32 mouse cellular contexts compared by ENCODE assay signal in genomic region chr7:80346173-80346572, GRCm38 (mm10).
"Had no signal": no experiment of that assay in that cellular context is flagged by ENCODE, and none has a peak within 500 bp of the region (broad histone marks: within the 10 kb centered on the region; RNA-seq: fewer than 3 reads in every experiment).

No protein-coding gene starts in this region.

- H3K9ac ChIP-seq: heart, embryonic 12.5 days; heart, embryonic 13.5 days; heart, embryonic 15.5 days; hindbrain, embryonic 12.5 days; hindbrain, embryonic 13.5 days; hindbrain, embryonic 14.5 days; hindbrain, embryonic 15.5 days; intestine, embryonic 15.5 days; kidney, embryonic 15.5 days had no signal

- H3K4me2 ChIP-seq: heart, embryonic 11.5 days; heart, embryonic 12.5 days; heart, embryonic 13.5 days; heart, embryonic 15.5 days; hindbrain, embryonic 12.5 days; hindbrain, embryonic 13.5 days; hindbrain, embryonic 14.5 days; hindbrain, embryonic 15.5 days; intestine, embryonic 15.5 days; kidney, embryonic 15.5 days had no signal

- ATAC-seq: hindbrain, embryonic 16.5 days; hindbrain, postnatal 0 days; inflammation-experienced regulatory T-cells, adult 6 months; intestine, embryonic 15.5 days; intestine, embryonic 16.5 days; intestine, postnatal 0 days had no signal

- H3K4me3 ChIP-seq: heart, embryonic 12.5 days; heart, embryonic 13.5 days; heart, embryonic 15.5 days; hindbrain, embryonic 10.5 days; hindbrain, embryonic 12.5 days; hindbrain, embryonic 13.5 days; hindbrain, embryonic 15.5 days; intestine, embryonic 15.5 days; kidney, embryonic 15.5 days; layer of hippocampus, adult 2 months; left cerebral cortex, adult 2 months had no signal

- H3K9me3 ChIP-seq: heart, embryonic 13.5 days; heart, embryonic 15.5 days; hindbrain, embryonic 12.5 days; hindbrain, embryonic 13.5 days; hindbrain, embryonic 15.5 days; intestine, embryonic 15.5 days; kidney, embryonic 15.5 days had no signal

- H3K27ac ChIP-seq: heart, embryonic 13.5 days; heart, embryonic 15.5 days; hindbrain, embryonic 10.5 days; hindbrain, embryonic 12.5 days; hindbrain, embryonic 13.5 days; hindbrain, embryonic 14.5 days; hindbrain, embryonic 15.5 days; hindbrain, postnatal 0 days; layer of hippocampus, adult 2 months; left cerebral cortex, adult 2 months had no signal

- DNase-seq: heart, postnatal 10 days; heart, postnatal 14 days; heart, postnatal 36 days; heart, postnatal 4 days; kidney, adult 11 months; kidney, adult 18-20 months; kidney, adult 2 months; kidney, adult 8-10 months; kidney, adult 9 months; kidney, postnatal 10 days; kidney, postnatal 36 days; kidney, postnatal 4 days; layer of hippocampus, adult 9-11 months; layer of hippocampus, postnatal 36 days had no signal

- H3K27me3 ChIP-seq: heart, embryonic 12.5 days; heart, embryonic 13.5 days; heart, embryonic 15.5 days; hindbrain, embryonic 12.5 days; hindbrain, embryonic 13.5 days; hindbrain, embryonic 15.5 days; intestine, embryonic 15.5 days; kidney, embryonic 15.5 days had no signal
